ENCODE assay signal across 21 mouse cellular contexts in the genomic region with DNA sequence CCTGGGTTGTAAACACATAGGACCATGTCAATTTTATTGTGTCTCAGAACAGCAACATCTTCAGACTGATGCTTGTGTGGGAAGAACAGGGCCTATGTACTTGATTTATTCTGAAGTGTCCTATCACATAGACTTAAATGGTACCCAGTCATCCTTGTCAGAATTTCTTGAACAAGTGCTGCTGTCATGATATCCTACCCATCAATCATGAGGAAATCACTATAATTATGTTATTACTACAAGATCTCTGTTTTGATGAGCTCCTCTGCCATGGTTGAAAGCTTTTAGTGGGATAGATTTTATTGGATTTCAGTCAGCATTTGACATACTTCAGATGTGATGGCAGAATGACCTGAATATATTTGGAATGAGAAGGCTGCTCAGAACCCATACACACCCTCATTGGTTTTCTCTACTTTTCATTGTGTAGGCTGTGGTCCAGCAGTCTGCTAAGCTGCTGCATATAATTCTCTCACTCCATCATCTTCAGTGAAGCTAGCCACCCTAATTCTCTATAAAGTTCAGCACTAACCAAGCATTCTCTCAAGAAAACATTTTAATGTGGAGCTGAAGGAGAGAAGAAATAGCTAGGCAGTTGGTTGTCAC.
A peak's percentile ranks its signal among the peaks of the same experiment; 100 is the strongest.
DNase-seq lines count a peak whose midpoint lies in the region; ATAC-seq and TF ChIP-seq lines count a peak whose summit lies in the region.
"Had no signal": no experiment of that assay in that cellular context is flagged by ENCODE, and none has a peak within 500 bp of the region (broad histone marks: within the 10 kb centered on the region; RNA-seq: fewer than 3 reads in every experiment).

No protein-coding gene starts in this region.

- no peak overlapping the region for H3K9ac ChIP-seq in forebrain, embryonic 12.5 days
- H3K9ac ChIP-seq in hindbrain, embryonic 13.5 days: no peak overlapping the region
- no peak overlapping the region for H3K9ac ChIP-seq in hindbrain, postnatal 0 days (replicated peaks; ENCODE audit: low read length)
- no peak overlapping the region for H3K9ac ChIP-seq in forebrain, postnatal 0 days
- H3K9ac ChIP-seq in kidney, embryonic 14.5 days (ENCODE audit: low read depth, low read length): no peak overlapping the region
- H3K9ac ChIP-seq: embryonic facial prominence, embryonic 12.5 days; heart, embryonic 13.5 days; intestine, embryonic 15.5 days had no signal

- no peaks in the 10 kb centered on the region for H3K4me1 ChIP-seq in forebrain, embryonic 12.5 days
- no peaks in the 10 kb centered on the region for H3K4me1 ChIP-seq in forebrain, embryonic 10.5 days
- no peaks in the 10 kb centered on the region for H3K4me1 ChIP-seq in hindbrain, embryonic 13.5 days (replicated peaks)
- no peaks in the 10 kb centered on the region for H3K4me1 ChIP-seq in hindbrain, postnatal 0 days (ENCODE audit: insufficient read depth, low read length)
- no peaks in the 10 kb centered on the region for H3K4me1 ChIP-seq in forebrain, postnatal 0 days (ENCODE audit: insufficient read depth)
- no peaks in the 10 kb centered on the region for H3K4me1 ChIP-seq in kidney, embryonic 14.5 days (ENCODE audit: control insufficient read depth, insufficient read depth, low read length)
- H3K4me1 ChIP-seq: embryonic facial prominence, embryonic 12.5 days; heart, embryonic 13.5 days; intestine, embryonic 15.5 days had no signal

- TF ChIP-seq POLR2A in brain, embryonic 14.5 days (IDR thresholded peaks at IDR 0.05; ENCODE audit: borderline replicate concordance, extremely low read depth, insufficient read depth, insufficient read length, poor library complexity, severe bottlenecking): no peak

- no peaks in the 10 kb centered on the region for H3K36me3 ChIP-seq in forebrain, embryonic 12.5 days (replicated peaks)
- H3K36me3 ChIP-seq in forebrain, embryonic 10.5 days (replicated peaks): no peaks in the 10 kb centered on the region
- no peaks in the 10 kb centered on the region for H3K36me3 ChIP-seq in hindbrain, embryonic 13.5 days
- H3K36me3 ChIP-seq in hindbrain, postnatal 0 days (ENCODE audit: insufficient read depth, low read length): no peaks in the 10 kb centered on the region
- no peaks in the 10 kb centered on the region for H3K36me3 ChIP-seq in forebrain, postnatal 0 days (ENCODE audit: insufficient read depth)
- no peaks in the 10 kb centered on the region for H3K36me3 ChIP-seq in kidney, embryonic 14.5 days (ENCODE audit: control insufficient read depth, insufficient read depth, low read length)
- H3K36me3 ChIP-seq: embryonic facial prominence, embryonic 12.5 days; G1E; heart, embryonic 13.5 days; intestine, embryonic 15.5 days had no signal

- no peak for TF ChIP-seq CTCF in hindbrain, postnatal 0 days (IDR thresholded peaks at IDR 0.05; ENCODE audit: low read depth)
- no peak for TF ChIP-seq CTCF in brain, embryonic 14.5 days (IDR thresholded peaks at IDR 0.05; ENCODE audit: borderline replicate concordance, extremely low read depth, insufficient read depth, insufficient read length)
- TF ChIP-seq CTCF in forebrain, postnatal 0 days (IDR thresholded peaks at IDR 0.05; ENCODE audit: low read depth): no peak

- no peak overlapping the region for H3K27ac ChIP-seq in forebrain, embryonic 12.5 days
- H3K27ac ChIP-seq in forebrain, embryonic 10.5 days: no peak overlapping the region
- no peak overlapping the region for H3K27ac ChIP-seq in hindbrain, embryonic 13.5 days
- H3K27ac ChIP-seq in hindbrain, postnatal 0 days: no peak overlapping the region
- no peak overlapping the region for H3K27ac ChIP-seq in forebrain, postnatal 0 days (ENCODE audit: low read depth, low read length)
- no peak overlapping the region for H3K27ac ChIP-seq in kidney, embryonic 14.5 days (ENCODE audit: low read depth, low read length)
- H3K27ac ChIP-seq: embryonic facial prominence, embryonic 12.5 days; heart, embryonic 13.5 days; intestine, embryonic 15.5 days had no signal

- DNase-seq in forebrain, embryonic 10.5 days (ENCODE audit: extremely low spot score, low spot score): no peak
- DNase-seq in hindbrain, postnatal 0 days (ENCODE audit: low spot score): no peak
- peak; percentile 53 for DNase-seq in brain, embryonic 14.5 days (ENCODE audit: low read depth)
- no peak for DNase-seq in forebrain, postnatal 0 days
- DNase-seq: adrenal gland, adult 8-10 months; adrenal gland, postnatal 36 days; B cell, adult 2 months; cerebellum, adult 11-12 months; cerebellum, adult 9-10 months; cerebellum, postnatal 25 days; gastrocnemius, postnatal 36 days; heart, adult 11 months; heart, postnatal 36 days had no signal

- H3K4me2 ChIP-seq in forebrain, embryonic 12.5 days: no peak overlapping the region
- H3K4me2 ChIP-seq in hindbrain, embryonic 13.5 days: no peak overlapping the region
- no peak overlapping the region for H3K4me2 ChIP-seq in hindbrain, postnatal 0 days (ENCODE audit: low read depth, low read length)
- no peak overlapping the region for H3K4me2 ChIP-seq in forebrain, postnatal 0 days (ENCODE audit: low read depth)
- H3K4me2 ChIP-seq in kidney, embryonic 14.5 days (replicated peaks; ENCODE audit: low read depth, low read length): no peak overlapping the region
- H3K4me2 ChIP-seq: embryonic facial prominence, embryonic 12.5 days; heart, embryonic 13.5 days; intestine, embryonic 15.5 days had no signal

- no peak overlapping the region for H3K4me3 ChIP-seq in forebrain, embryonic 12.5 days (replicated peaks)
- no peak overlapping the region for H3K4me3 ChIP-seq in forebrain, embryonic 10.5 days
- H3K4me3 ChIP-seq in hindbrain, embryonic 13.5 days: no peak overlapping the region
- H3K4me3 ChIP-seq in hindbrain, postnatal 0 days (ENCODE audit: low read length): no peak overlapping the region
- no peak overlapping the region for H3K4me3 ChIP-seq in forebrain, postnatal 0 days (ENCODE audit: low read depth, low read length)
- no peak overlapping the region for H3K4me3 ChIP-seq in kidney, embryonic 14.5 days (ENCODE audit: low read length)
- H3K4me3 ChIP-seq: embryonic facial prominence, embryonic 12.5 days; heart, embryonic 13.5 days; intestine, embryonic 15.5 days had no signal

- ATAC-seq in forebrain, embryonic 12.5 days (ENCODE audit: low FRiP score): peak; percentile 49; the same call in 1 of the 2 replicates
- peak; percentile 61 for ATAC-seq in hindbrain, embryonic 13.5 days (ENCODE audit: low FRiP score)
- ATAC-seq in hindbrain, postnatal 0 days: no peak
- peak; percentile 65; the same call in 1 of the 2 replicates for ATAC-seq in forebrain, postnatal 0 days
- ATAC-seq in kidney, embryonic 14.5 days (ENCODE audit: low FRiP score, low TSS enrichment): no peak
- ATAC-seq: CD4-positive, CD25-positive, alpha-beta regulatory T cell, adult 4 months; intestine, embryonic 15.5 days had no signal

- no peaks in the 10 kb centered on the region for H3K27me3 ChIP-seq in forebrain, embryonic 12.5 days
- no peaks in the 10 kb centered on the region for H3K27me3 ChIP-seq in forebrain, embryonic 10.5 days (ENCODE audit: poor library complexity, severe bottlenecking)
- no peaks in the 10 kb centered on the region for H3K27me3 ChIP-seq in hindbrain, embryonic 13.5 days
- no peaks in the 10 kb centered on the region for H3K27me3 ChIP-seq in hindbrain, postnatal 0 days (ENCODE audit: insufficient read depth, low read length)
- no peaks in the 10 kb centered on the region for H3K27me3 ChIP-seq in forebrain, postnatal 0 days (ENCODE audit: insufficient read depth, low read length)
- H3K27me3 ChIP-seq in kidney, embryonic 14.5 days (ENCODE audit: control insufficient read depth, insufficient read depth, low read length): no peaks in the 10 kb centered on the region
- H3K27me3 ChIP-seq: embryonic facial prominence, embryonic 12.5 days; heart, embryonic 13.5 days; intestine, embryonic 15.5 days had no signal

- H3K9me3 ChIP-seq in forebrain, embryonic 12.5 days: no peaks in the 10 kb centered on the region
- no peaks in the 10 kb centered on the region for H3K9me3 ChIP-seq in forebrain, embryonic 10.5 days
- H3K9me3 ChIP-seq in hindbrain, embryonic 13.5 days: no peaks in the 10 kb centered on the region
- no peaks in the 10 kb centered on the region for H3K9me3 ChIP-seq in hindbrain, postnatal 0 days (ENCODE audit: low read length)
- no peaks in the 10 kb centered on the region for H3K9me3 ChIP-seq in forebrain, postnatal 0 days (ENCODE audit: low read length)
- no peaks in the 10 kb centered on the region for H3K9me3 ChIP-seq in kidney, embryonic 14.5 days (ENCODE audit: control insufficient read depth, low read length)
- H3K9me3 ChIP-seq: embryonic facial prominence, embryonic 12.5 days; heart, embryonic 13.5 days; intestine, embryonic 15.5 days had no signal

Comparison
In these comparisons a context has a peak if more than half of its experiments do, and no peak if none do; other contexts are left out.
1. ATAC-seq: peak in forebrain, embryonic 12.5 days (single experiment), hindbrain, embryonic 13.5 days (single experiment) and forebrain, postnatal 0 days (single experiment); none in hindbrain, postnatal 0 days (single experiment) and kidney, embryonic 14.5 days (single experiment).